Mouse (Mus musculus): ENCODE measurements at regions not wholly inside any gene's neighbourhood (a gene's known extent, or its start where the extent isn't known, plus 50 kb on each side); places are given as distances from the start of the nearest gene placed in this dataset.

DNA sequence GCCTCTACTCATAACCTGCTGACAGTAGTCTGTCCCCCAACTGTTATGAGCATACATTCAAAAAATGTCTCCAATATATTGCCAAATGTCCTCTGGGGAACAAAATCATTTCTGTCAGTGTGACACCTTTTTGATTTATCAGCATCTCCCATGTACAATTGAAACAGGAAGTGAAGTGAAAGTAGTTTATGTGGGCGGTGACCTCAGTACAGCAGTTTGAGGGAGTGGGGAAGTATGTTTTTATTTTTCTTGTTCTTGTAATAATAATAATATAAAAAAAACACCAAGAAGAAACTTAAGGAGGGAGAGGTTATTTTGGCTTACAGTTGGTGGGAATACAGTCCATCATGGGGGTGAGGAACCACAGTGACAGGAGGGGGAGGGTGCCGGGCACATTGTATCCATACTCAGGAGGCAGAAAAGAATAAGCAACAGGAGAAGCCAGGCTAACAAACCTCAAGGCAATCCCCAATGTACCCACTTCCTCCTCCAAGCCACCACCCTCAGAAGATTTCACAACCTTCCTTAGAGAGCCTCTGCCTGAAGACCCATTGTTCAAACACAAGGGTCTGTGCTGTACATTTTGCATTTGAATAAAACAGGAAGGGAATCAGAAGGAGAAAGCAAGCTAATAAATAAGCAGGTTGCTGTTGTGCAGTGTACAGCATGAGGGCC is 93.7 kb upstream of the Plcl2 start:
- TF ChIP-seq CTCF (IDR thresholded peaks at IDR 0.05; ENCODE audit: borderline replicate concordance, control insufficient read depth, extremely low read depth, insufficient read depth, low read length, poor library complexity): no peak
- TF ChIP-seq POLR2A (IDR thresholded peaks at IDR 0.05; ENCODE audit: control insufficient read depth, extremely low read depth, insufficient read depth, low read length, poor library complexity): no peak
